Mouse (Mus musculus): ENCODE results near the gene Arf3.

Gene Arf3

GRCm38 (mm10) chr15:98717301-98717700 lies 45.7 kb downstream of the Arf3 start:
- no peak for DNase-seq

- no peak for DNase-seq
These were observed 48.8 kb downstream of the Arf3 start for GRCm38 (mm10) chr15:98714230-98714652.

- DNase-seq: peak; percentile 89 to 90
These were observed 52.6 kb downstream of the Arf3 start for GRCm38 (mm10) chr15:98710442-98710841.

- peak; percentile 93 to 94 for DNase-seq
These were observed 55.1 kb downstream of the Arf3 start, which contains the start of gene Ccdc65 for GRCm38 (mm10) chr15:98707766-98708372. TSS of gene Ccdc65 (plus strand) at chr15:98708207.

- no peak for DNase-seq
These were observed 58.7 kb downstream of the Arf3 start for GRCm38 (mm10) chr15:98704312-98704711.

GRCm38 (mm10) chr15:98699190-98700105 lies 63.6 kb downstream of the Arf3 start:
- DNase-seq: peak; percentile 93 to 94

- no peak for DNase-seq
These were observed 66.8 kb downstream of the Arf3 start for GRCm38 (mm10) chr15:98696216-98696615.

GRCm38 (mm10) chr15:98695726-98696125 lies 67.3 kb downstream of the Arf3 start:
- peak; percentile 39 to 59 for DNase-seq

- peak; percentile 62 to 70 for DNase-seq
These were observed 70.8 kb downstream of the Arf3 start for GRCm38 (mm10) chr15:98692171-98692715.

GRCm38 (mm10) chr15:98691486-98692147 lies 71.4 kb downstream of the Arf3 start:
- DNase-seq: peak in 1 of 2 experiments; percentile 33

GRCm38 (mm10) chr15:98689682-98690081 lies 73.3 kb downstream of the Arf3 start:
- no peak for DNase-seq

All from kidney, postnatal 4 days (tissue).